Mouse (Mus musculus): ENCODE data around the gene Jagn1.

The Jagn1 gene

DNA sequence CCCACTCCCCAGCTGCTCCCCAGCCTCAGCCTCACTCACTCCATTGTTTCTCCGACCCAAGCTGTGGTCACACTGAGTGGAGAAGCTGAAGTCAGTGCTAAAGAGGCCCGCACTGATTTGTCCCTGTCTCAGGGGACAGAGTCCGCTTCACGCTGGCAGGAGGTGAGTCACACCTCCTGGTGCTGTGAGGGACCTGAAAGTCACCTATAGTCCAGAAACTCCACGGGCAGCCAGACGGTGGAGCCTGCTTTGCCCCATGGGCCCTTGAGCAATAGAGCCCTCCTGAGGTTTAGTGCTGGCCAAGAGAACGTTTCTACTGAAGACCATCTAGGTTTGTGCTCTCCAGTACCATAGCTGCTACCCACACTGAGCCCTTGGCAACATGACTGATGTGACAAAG is 7.7 kb upstream of the Jagn1 start:
- no peak for DNase-seq (ENCODE audit: low read depth)

DNA sequence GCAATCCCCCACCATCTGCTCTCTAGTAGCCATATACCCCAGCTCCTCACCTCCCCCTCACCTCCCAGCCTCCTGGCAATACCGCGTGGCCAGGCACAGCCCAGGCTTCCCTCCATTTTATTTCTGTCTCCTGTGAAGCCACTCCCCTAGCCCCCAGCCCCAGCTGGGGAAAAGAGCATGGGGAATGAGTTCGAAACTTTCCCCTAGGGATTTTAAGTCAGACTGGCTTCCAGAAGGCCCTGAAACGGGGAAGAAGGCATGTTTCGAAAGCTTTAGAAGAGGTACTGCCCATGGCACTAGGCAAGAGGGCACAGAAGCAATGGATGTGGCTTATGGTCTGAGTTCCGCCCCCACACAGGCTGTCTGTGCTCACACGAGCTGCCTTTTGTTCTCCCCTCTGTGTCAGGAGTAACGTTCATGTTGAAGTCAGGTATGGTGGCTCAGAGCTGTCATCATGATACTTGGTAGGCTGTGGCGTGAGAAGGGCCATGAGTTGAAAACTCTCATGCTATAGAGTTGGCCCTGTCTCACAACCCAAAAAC is 6.6 kb upstream of the Jagn1 start, which contains the start of gene Cidec:
Gene Cidec (minus strand): TSS at position 97 of the 542 bp plus-strand sequence.
- DNase-seq (ENCODE audit: low read depth), result no peak

- no peak for DNase-seq (ENCODE audit: low read depth)
These were observed 5.2 kb upstream of the Jagn1 start for GRCm38 (mm10) chr6:113437135-113437534.

GRCm38 (mm10) chr6:113438721-113439430 is 3.5 kb upstream of the Jagn1 start:
- peak; percentile 68 for DNase-seq (ENCODE audit: low read depth)

- DNase-seq (ENCODE audit: low read depth), result no peak
These were observed 1.7 kb upstream of the Jagn1 start for GRCm38 (mm10) chr6:113440686-113441085.

- peak; percentile 93 for DNase-seq (ENCODE audit: low read depth)
These were observed 1.2 kb upstream of the Jagn1 start for GRCm38 (mm10) chr6:113441147-113441680.

DNA sequence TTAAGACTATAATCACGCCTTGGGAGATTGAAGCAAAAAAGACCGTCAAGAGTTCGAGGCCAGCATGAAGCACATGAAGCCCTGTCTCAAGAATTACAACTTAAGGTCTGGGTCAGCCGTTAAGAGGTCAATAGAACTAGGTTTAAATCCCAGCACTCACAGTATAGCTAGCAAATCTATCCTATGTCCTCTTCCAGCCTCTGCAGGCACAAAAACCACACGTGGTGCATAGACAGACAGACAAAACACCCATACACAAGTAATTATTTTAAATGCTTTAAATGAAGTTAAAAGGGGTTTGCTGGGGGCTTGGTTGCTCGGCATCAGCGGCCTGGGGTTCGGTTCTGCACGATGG is 305 bp upstream of the Jagn1 start:
- DNase-seq (ENCODE audit: low read depth), result no peak

- peak; percentile 57 for DNase-seq (ENCODE audit: low read depth)
These were observed 722 bp downstream of the Jagn1 start for GRCm38 (mm10) chr6:113443091-113443490.

GRCm38 (mm10) chr6:113444207-113444965 is 2.0 kb downstream of the Jagn1 start:
- DNase-seq (ENCODE audit: low read depth), result no peak

DNA sequence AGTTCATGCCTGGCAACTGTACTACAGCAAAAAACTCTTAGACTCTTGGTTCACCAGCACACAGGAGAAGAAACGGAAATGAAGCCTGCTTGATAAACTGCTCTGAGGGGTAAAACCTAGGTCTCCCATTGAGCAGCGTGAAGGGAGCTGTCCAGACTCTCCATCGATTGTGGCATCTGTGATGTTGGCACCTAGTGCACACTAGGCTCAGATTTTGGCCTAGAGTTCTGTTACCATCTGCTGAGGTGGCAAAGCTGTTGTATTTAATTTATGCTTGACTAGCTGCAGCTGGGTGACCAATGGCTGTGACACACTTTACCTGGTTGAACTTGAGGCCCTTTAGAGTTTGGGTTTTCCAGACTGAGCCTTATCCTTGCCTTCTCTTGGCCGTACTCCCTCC is 5.3 kb downstream of the Jagn1 start:
- DNase-seq (ENCODE audit: low read depth), result no peak

DNA sequence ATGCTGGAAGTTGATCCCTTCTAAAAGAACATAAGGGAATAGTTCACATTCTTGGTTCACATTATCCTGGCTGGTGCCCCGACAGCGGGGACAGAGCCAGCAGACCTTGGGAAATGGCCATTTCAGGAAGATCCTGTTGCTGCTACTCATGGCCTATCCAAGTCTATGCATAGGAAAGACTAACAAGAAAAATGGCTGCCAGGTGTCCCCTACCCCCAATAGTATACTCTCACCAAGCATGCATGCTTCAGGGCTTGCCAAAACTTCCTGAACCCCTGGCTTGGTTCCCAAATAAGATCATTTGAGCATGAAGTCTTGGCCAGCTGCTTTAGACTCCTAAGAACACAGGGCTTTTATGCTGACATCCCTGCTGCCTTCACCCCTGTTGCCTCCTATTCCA is 9.5 kb downstream of the Jagn1 start:
- peak; percentile 80 for DNase-seq (ENCODE audit: low read depth)

- DNase-seq (ENCODE audit: low read depth), result no peak
These were observed 12.6 kb downstream of the Jagn1 start for GRCm38 (mm10) chr6:113455007-113455406.

DNA sequence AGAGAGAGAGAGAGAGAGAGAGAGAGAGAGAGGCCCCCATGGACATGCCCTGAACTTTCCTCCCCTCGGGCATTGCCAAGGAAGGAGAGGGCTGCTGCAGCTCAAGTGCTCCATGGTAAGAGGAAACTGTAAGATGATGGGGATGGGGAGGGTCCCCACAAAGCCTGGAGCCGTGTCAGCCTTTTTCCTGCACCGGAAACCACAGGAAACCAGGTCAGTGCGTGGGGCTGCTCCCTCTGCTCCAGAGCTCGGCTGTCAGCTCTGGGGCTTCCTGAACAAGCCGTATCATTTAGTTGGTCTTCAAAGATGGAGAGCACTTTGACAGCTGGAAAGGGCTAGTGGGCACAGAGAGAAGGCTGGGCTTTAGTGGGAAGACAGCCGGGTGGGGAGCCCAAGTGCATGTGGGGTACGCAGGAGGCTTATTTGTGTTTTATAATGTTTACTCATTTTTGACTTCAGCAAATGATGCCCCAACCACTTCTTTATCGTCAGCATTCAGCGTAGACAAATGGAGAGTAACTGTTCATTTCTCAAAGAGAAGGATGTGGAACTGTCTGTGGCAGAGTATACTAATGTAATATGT is 15.7 kb downstream of the Jagn1 start, which contains the start of gene Il17re:
Gene Il17re (plus strand): TSS at position 533 of the 583 bp plus-strand sequence.
- no peak for DNase-seq (ENCODE audit: low read depth)

DNA sequence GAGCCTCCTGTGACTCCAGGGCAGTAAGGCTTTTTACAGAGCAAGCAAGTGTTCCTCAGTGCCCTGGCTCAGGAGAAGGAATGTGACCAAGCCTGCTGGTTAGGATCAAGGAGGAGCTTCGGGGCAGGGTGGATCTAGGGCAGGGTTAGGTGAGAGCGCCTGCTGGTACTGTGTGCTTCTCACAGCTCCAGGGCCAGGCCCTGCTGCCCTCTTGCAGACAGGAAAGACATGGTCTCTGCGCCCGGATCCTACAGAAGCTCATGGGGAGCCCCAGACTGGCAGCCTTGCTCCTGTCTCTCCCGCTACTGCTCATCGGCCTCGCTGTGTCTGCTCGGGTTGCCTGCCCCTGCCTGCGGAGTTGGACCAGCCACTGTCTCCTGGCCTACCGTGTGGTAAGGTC is 16.3 kb downstream of the Jagn1 start:
- no peak for DNase-seq (ENCODE audit: low read depth)

GRCm38 (mm10) chr6:113464040-113464439 is 21.7 kb downstream of the Jagn1 start:
- no peak for DNase-seq (ENCODE audit: low read depth)

DNA sequence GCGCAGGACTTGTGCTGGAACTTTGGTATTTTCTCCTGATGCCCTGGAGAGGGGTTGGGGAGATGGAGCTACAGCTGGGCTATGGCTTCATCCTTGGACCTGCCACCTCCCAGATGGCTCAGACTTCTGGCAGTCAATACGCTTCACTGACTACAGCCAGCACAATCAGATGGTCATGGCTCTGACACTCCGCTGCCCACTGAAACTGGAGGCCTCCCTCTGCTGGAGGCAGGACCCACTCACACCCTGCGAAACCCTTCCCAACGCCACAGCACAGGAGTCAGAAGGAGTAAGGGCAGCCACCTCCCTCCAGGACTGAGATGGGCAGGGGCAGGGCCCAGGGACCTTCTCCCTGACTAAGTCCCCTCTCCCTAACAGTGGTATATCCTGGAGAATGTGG is 23.2 kb downstream of the Jagn1 start:
- peak; percentile 70 for DNase-seq (ENCODE audit: low read depth)

DNA sequence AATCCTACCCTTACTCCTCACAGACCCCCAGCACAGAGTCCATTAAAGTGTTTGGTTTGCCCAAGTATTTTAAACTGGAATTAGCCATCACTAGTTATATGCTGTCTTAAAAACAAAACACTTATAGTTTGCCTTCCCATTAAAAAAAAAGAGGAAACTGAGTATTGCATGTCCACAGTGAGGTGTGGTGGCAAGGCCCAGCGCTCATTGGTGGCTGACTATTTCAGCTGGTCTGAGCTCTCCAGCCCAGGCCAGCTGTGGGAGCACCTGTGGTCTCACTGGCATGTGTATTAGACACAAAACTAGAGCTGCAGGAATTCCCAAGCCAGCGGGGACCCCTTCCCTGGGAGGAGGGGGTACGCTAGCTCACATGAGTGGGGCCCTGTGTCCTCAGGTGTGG is 26.1 kb downstream of the Jagn1 start:
- no peak for DNase-seq (ENCODE audit: low read depth)

DNA sequence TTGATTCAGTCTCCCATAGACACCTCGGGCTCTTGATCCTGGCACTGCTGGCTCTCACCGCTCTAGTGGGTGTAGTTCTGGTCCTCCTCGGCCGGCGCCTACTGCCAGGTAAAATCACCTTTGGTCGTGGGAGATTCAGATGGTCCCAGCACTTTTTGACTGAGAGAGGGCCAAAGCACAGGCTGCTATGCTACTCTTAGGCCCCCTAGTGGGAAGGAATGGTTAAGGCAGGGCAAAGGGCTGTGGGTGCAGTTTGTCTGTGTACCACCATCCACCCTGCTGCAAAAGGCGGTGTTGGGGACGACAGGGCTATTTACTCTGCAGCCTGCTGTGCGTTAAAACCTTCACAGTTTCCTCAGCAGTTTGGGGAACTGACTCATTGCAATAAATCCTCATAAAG is 26.7 kb downstream of the Jagn1 start:
- peak; percentile 86 for DNase-seq (ENCODE audit: low read depth)

- DNase-seq (ENCODE audit: low read depth), result peak; percentile 72
These were observed 27.1 kb downstream of the Jagn1 start for GRCm38 (mm10) chr6:113469432-113469831.

DNA sequence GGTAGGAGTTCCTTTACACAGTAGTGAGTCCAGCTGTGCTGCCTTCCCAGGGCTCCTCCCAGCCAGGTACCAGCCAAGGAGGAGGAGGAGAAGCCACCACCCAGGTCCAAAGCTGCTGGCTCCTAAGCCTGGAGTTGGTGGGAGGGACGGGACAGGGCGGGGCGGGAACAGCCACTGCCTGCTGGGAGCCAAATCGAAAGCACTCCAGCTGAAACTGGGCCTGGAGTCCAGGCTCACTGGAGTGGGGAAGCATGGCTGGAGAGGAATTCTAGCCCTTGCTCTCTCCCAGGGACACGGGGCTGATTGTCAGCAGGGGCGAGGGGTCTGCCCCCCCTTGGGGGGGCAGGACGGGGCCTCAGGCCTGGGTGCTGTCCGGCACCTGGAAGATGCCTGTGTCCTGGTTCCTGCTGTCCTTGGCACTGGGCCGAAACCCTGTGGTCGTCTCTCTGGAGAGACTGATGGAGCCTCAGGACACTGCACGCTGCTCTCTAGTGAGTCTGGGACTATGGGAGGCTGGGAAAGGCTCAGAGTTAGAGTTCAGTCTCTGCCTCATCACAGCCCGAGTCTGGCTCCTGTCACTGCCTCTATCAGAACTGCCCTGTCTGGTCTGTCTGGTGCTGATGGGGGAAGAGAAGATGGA is 29.0 kb downstream of the Jagn1 start, which contains the start of gene Il17rc:
Gene Il17rc (plus strand): TSS at position 131 of the 640 bp plus-strand sequence.
- DNase-seq (ENCODE audit: low read depth), result peak; percentile 91

GRCm38 (mm10) chr6:113472061-113472460 is 29.7 kb downstream of the Jagn1 start:
- peak; percentile 58 for DNase-seq (ENCODE audit: low read depth)

DNA sequence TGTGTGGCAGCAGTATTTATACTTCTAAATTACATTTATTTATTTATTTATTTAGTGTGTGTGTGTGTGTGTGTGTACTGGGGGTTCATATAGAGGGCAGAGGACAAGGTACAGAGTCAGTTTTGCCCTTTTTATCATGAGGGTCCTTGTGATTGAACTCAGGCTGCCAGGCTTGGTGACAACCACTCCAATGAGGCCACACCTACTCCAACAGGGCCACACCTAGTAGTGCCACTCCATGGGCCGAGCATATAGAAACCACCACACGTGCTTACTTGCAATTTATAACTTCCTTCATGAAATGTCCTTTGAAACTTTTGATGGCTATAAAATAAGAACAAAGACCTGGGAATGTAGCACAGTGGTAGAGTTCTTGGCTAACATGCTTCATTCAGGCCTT is 30.9 kb downstream of the Jagn1 start:
- DNase-seq (ENCODE audit: low read depth), result no peak

Measured in NIH3T3 (cell line).